In the genomic region with DNA sequence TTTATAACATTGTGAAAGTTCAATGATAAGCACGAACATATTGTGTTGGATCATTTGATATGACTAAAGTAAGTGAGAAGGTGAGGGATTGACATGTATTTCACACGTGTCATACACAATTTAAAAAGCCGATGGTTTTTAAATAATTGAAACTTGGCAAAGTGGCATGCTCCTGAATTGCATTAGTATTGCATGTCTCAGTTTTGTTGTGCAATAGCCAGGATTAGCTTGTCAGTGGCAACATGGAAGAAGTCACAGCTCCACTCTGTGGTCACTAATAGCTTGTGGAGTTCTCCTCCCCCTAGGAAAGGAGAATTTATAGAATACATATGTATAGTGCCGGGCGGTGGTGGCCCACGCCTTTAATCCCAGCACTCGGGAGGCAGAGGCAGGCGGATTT, we compare ENCODE assay signal across 8 mouse cellular contexts. TPM values are rescaled to one million over a fixed set of nuclear protein-coding genes. Genes with fewer than 3 reads are reported as not detected.
DNase-seq lines count a peak whose midpoint lies in the region; ATAC-seq and TF ChIP-seq lines count a peak whose summit lies in the region.

No protein-coding gene starts in this region.

- no peak for TF ChIP-seq CTCF in hindbrain, postnatal 0 days (IDR thresholded peaks at IDR 0.05; ENCODE audit: low read depth)

- H3K9me3 ChIP-seq in kidney, embryonic 15.5 days (replicated peaks): no peaks in the 10 kb centered on the region
- H3K9me3 ChIP-seq in hindbrain, postnatal 0 days (ENCODE audit: low read length): no peaks in the 10 kb centered on the region
- no peaks in the 10 kb centered on the region for H3K9me3 ChIP-seq in midbrain, embryonic 15.5 days

- no peak overlapping the region for H3K9ac ChIP-seq in kidney, embryonic 15.5 days
- H3K9ac ChIP-seq in hindbrain, postnatal 0 days (replicated peaks; ENCODE audit: low read length): 0 out of 2 replicates have a peak overlapping the region, but pooled peaks have one; percentile 95
- no peak overlapping the region for H3K9ac ChIP-seq in midbrain, embryonic 15.5 days

- peak overlapping the region; percentile 67 for H3K4me3 ChIP-seq in kidney, embryonic 15.5 days (replicated peaks)
- H3K4me3 ChIP-seq in hindbrain, postnatal 0 days (ENCODE audit: low read length): peak overlapping the region; percentile 86
- peak overlapping the region; percentile 89; the same call in 1 of the 2 replicates for H3K4me3 ChIP-seq in midbrain, embryonic 15.5 days

- ATAC-seq in kidney, embryonic 15.5 days (replicated peaks; ENCODE audit: low FRiP score): no peak
- ATAC-seq in hindbrain, postnatal 0 days: no peak
- ATAC-seq in midbrain, embryonic 15.5 days (replicated peaks): 0 out of 2 replicates have a peak, but pooled peaks have one; percentile 7

- DNase-seq in kidney, adult 9 months: no peak
- peak; percentile 77 for DNase-seq in adipocyte (ENCODE audit: low spot score)
- no peak for DNase-seq in hindbrain, postnatal 0 days (ENCODE audit: low spot score)
- DNase-seq in cerebellum, postnatal 14 days: no peak
- no peak for DNase-seq in kidney, adult 8-10 months
- DNase-seq in spleen, postnatal 36 days (ENCODE audit: low spot score in 2 of 2): no peak

- H3K27me3 ChIP-seq in kidney, embryonic 15.5 days: no peaks in the 10 kb centered on the region
- H3K27me3 ChIP-seq in hindbrain, postnatal 0 days (ENCODE audit: insufficient read depth, low read length): no peaks in the 10 kb centered on the region
- H3K27me3 ChIP-seq in midbrain, embryonic 15.5 days (replicated peaks): no peaks in the 10 kb centered on the region

- H3K27ac ChIP-seq in kidney, embryonic 15.5 days: no peak overlapping the region
- no peak overlapping the region for H3K27ac ChIP-seq in hindbrain, postnatal 0 days
- H3K27ac ChIP-seq in midbrain, embryonic 15.5 days: no peak overlapping the region

- 81% methylated on average over 8 of the region's 8 CpGs for WGBS in kidney, embryonic 15.5 days
- 71% methylated on average over 8 of the region's 8 CpGs for WGBS in hindbrain, postnatal 0 days
- 81% methylated on average over 8 of the region's 8 CpGs for WGBS in midbrain, embryonic 15.5 days

- H3K4me1 ChIP-seq in kidney, embryonic 15.5 days: 0 out of 2 replicates have a peak, but pooled peaks cover 3% of the 10 kb centered on the region
- H3K4me1 ChIP-seq in hindbrain, postnatal 0 days (ENCODE audit: insufficient read depth, low read length): no peaks in the 10 kb centered on the region
- peaks cover 11% of the 10 kb centered on the region for H3K4me1 ChIP-seq in midbrain, embryonic 15.5 days

- peaks cover 12% of the 10 kb centered on the region for H3K36me3 ChIP-seq in kidney, embryonic 15.5 days
- H3K36me3 ChIP-seq in hindbrain, postnatal 0 days (ENCODE audit: insufficient read depth, low read length): no peaks in the 10 kb centered on the region
- no peaks in the 10 kb centered on the region for H3K36me3 ChIP-seq in midbrain, embryonic 15.5 days (replicated peaks)

- H3K4me2 ChIP-seq in kidney, embryonic 15.5 days: peak overlapping the region; percentile 84
- H3K4me2 ChIP-seq in hindbrain, postnatal 0 days (ENCODE audit: low read depth, low read length): peak overlapping the region; percentile 92
- H3K4me2 ChIP-seq in midbrain, embryonic 15.5 days: peak overlapping the region; percentile 83

RNA-seq across cellular contexts. Expression of a gene that starts 0.6 kb away (rescaled TPM):
- polyA plus RNA-seq in kidney, embryonic 15.5 days (2015; fragmentation: Nextera tagmentation; extraction: Ambion mirVana): 34.3 and 36.5 TPM in 2 replicates
- 4.7 and 6.9 TPM in 2 replicates for total RNA-seq in hindbrain, postnatal 0 days (2014; rRNA removed)
- polyA plus RNA-seq in hindbrain, postnatal 0 days (2015; fragmentation: Nextera tagmentation; extraction: Ambion mirVana): 10.7 and 11.4 TPM in 2 replicates
- polyA plus RNA-seq in midbrain, embryonic 15.5 days (2015; fragmentation: Nextera tagmentation; extraction: Ambion mirVana): 12.8 and 13.2 TPM in 2 replicates

RNA-seq across cellular contexts. Expression of a gene that starts 22.9 kb away (rescaled TPM):
- polyA plus RNA-seq in kidney, embryonic 15.5 days (2015; fragmentation: Nextera tagmentation; extraction: Ambion mirVana): 164 and 177 TPM in 2 replicates
- 26.3 and 26.5 TPM in 2 replicates for total RNA-seq in hindbrain, postnatal 0 days (2014; rRNA removed)
- polyA plus RNA-seq in hindbrain, postnatal 0 days (2015; fragmentation: Nextera tagmentation; extraction: Ambion mirVana): 183 and 192 TPM in 2 replicates
- 140 and 144 TPM in 2 replicates for polyA plus RNA-seq in midbrain, embryonic 15.5 days (2015; fragmentation: Nextera tagmentation; extraction: Ambion mirVana)

RNA-seq across cellular contexts. Expression of a gene that starts 23.0 kb away (rescaled TPM):
- 14.2 and 15.4 TPM in 2 replicates for polyA plus RNA-seq in kidney, embryonic 15.5 days (2015; fragmentation: Nextera tagmentation; extraction: Ambion mirVana)
- 9.4 and 10.6 TPM in 2 replicates for total RNA-seq in hindbrain, postnatal 0 days (2014; rRNA removed)
- polyA plus RNA-seq in hindbrain, postnatal 0 days (2015; fragmentation: Nextera tagmentation; extraction: Ambion mirVana): 11.1 and 12.7 TPM in 2 replicates
- 22.2 and 22.6 TPM in 2 replicates for polyA plus RNA-seq in midbrain, embryonic 15.5 days (2015; fragmentation: Nextera tagmentation; extraction: Ambion mirVana)

RNA-seq across cellular contexts. Expression of a gene that starts 24.1 kb away (rescaled TPM):
- polyA plus RNA-seq in kidney, embryonic 15.5 days (2015; fragmentation: Nextera tagmentation; extraction: Ambion mirVana): 1.1 and 1.7 TPM in 2 replicates
- total RNA-seq in hindbrain, postnatal 0 days (2014; rRNA removed): 0.47 and 1.5 TPM in 2 replicates
- polyA plus RNA-seq in hindbrain, postnatal 0 days (2015; fragmentation: Nextera tagmentation; extraction: Ambion mirVana): 1.5 and 2.4 TPM in 2 replicates
- polyA plus RNA-seq in midbrain, embryonic 15.5 days (2015; fragmentation: Nextera tagmentation; extraction: Ambion mirVana): 0.36 and 0.41 TPM in 2 replicates
